Mouse (Mus musculus) myocyte (in vitro differentiated cells): Measurements from ENCODE around the gene Gm47995.

Experiments used
- MYOD1 ChIP-seq, 3 experiments: IDR thresholded peaks; one replicate each; pipeline ENCODE4 v1.6.1; 2011; ENCODE audit warnings: control low read depth in 2 of 3, low read depth in 2 of 3, mild to moderate bottlenecking in 2 of 3, moderate library complexity in 1 of 3; ENCODE audit not compliant: insufficient read length in 2 of 3, control insufficient read depth in 1 of 3
- MYOG ChIP-seq, 3 experiments: IDR thresholded peaks; one replicate each; pipeline ENCODE4 v1.6.1; 2011; ENCODE audit warnings: control low read depth in 2 of 3, low read depth in 2 of 3, mild to moderate bottlenecking in 2 of 3; ENCODE audit not compliant: insufficient read length in 2 of 3, control insufficient read depth in 1 of 3, insufficient read depth in 1 of 3
- POLR2A ChIP-seq: IDR thresholded peaks from one replicate; pipeline ENCODE4 v1.6.1; 2011; ENCODE audit warnings: low read depth, mild to moderate bottlenecking, control low read depth, moderate library complexity; ENCODE audit not compliant: insufficient read length
- POLR2AphosphoS2 ChIP-seq: IDR thresholded peaks from one replicate; pipeline ENCODE4 v1.6.1; 2011; ENCODE audit warnings: low read depth, control low read depth; ENCODE audit not compliant: insufficient read length
- REST ChIP-seq: IDR thresholded peaks from one replicate; pipeline ENCODE4 v1.6.1; 2011; ENCODE audit warnings: mild to moderate bottlenecking, control low read depth, moderate library complexity; ENCODE audit not compliant: insufficient read depth, insufficient read length
- USF1 ChIP-seq: IDR thresholded peaks from one replicate; pipeline ENCODE4 v1.6.1; 2011; ENCODE audit warnings: low read depth, mild to moderate bottlenecking, control low read depth, moderate library complexity

DNA sequence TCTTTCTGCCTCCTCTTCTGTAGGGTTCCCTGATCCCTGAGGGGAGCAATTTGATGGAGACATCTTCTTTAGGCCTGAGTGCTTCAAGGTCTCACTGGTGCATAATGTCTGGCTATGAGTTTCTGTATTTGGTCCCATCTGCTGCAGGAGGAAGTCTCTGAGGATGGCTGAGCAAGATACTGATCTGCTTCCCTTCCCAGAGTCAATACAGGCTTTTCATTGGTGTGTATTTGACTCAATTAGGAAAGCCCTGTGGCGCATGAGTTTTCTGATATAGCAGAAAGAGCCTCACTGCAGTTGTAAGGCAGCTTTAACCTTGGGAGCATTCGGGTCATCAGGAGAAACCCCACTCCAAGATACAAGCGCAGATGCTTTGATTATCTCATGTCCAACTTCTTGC lies 42.1 kb upstream of the Gm47995 start:
- TF ChIP-seq MYOD1 (IDR thresholded peaks at IDR 0.05; ENCODE audit: control insufficient read depth in 1 of 3, insufficient read length in 2 of 3, low read depth in 2 of 3) = no peak
- TF ChIP-seq MYOG (IDR thresholded peaks at IDR 0.05; ENCODE audit: control insufficient read depth in 1 of 3, insufficient read depth in 1 of 3, insufficient read length in 2 of 3, low read depth in 2 of 3) = no peak
- TF ChIP-seq USF1 = no peak
- TF ChIP-seq POLR2A = no peak
- no peak for TF ChIP-seq REST
- no peak for TF ChIP-seq POLR2AphosphoS2
